17 mouse cellular contexts compared by ENCODE assay signal in genomic region chr8:89309591-89309990, GRCm38 (mm10).
DNase-seq lines count a peak whose midpoint lies in the region; ATAC-seq and TF ChIP-seq lines count a peak whose summit lies in the region.
"Had no signal": no experiment of that assay in that cellular context is flagged by ENCODE, and none has a peak within 500 bp of the region (broad histone marks: within the 10 kb centered on the region; RNA-seq: fewer than 3 reads in every experiment).

No protein-coding gene starts in this region.

- no peak for ATAC-seq in forebrain, embryonic 12.5 days (ENCODE audit: low FRiP score)
- ATAC-seq in hindbrain, embryonic 14.5 days (ENCODE audit: low FRiP score) = no peak
- ATAC-seq: lung, postnatal 0 days had no signal

- WGBS in forebrain, embryonic 12.5 days = 3% methylated on average over 4 of the region's 4 CpGs
- 4% methylated on average over 4 of the region's 4 CpGs for WGBS in hindbrain, embryonic 14.5 days
- WGBS in embryonic facial prominence, embryonic 10.5 days = 7% methylated on average over 4 of the region's 4 CpGs

- peaks cover 42% of the 10 kb centered on the region for H3K4me1 ChIP-seq in forebrain, embryonic 12.5 days
- H3K4me1 ChIP-seq in hindbrain, embryonic 14.5 days (replicated peaks; ENCODE audit: control insufficient read depth, insufficient read depth, low read length) = peaks cover 17% of the 10 kb centered on the region
- peaks cover 26% of the 10 kb centered on the region for H3K4me1 ChIP-seq in embryonic facial prominence, embryonic 10.5 days
- H3K4me1 ChIP-seq: embryonic facial prominence, embryonic 15.5 days; heart, embryonic 10.5 days had no signal

- DNase-seq in layer of hippocampus, adult 2 months (ENCODE audit: low spot score in 2 of 2) = no peak
- no peak for DNase-seq in layer of hippocampus, adult 9-11 months
- DNase-seq in embryo, embryonic 11 days = peak; percentile 33
- DNase-seq in hindbrain, embryonic 14.5 days (ENCODE audit: low spot score) = no peak
- DNase-seq in embryonic facial prominence, embryonic 10.5 days (ENCODE audit: low spot score) = no peak
- no peak for DNase-seq in testis, postnatal 14 days (ENCODE audit: low spot score)
- DNase-seq: cerebellum, adult 2 months; kidney, adult 11 months; kidney, postnatal 10 days; left cerebral cortex, postnatal 4 days; liver; thymus, postnatal 36 days had no signal

- H3K27ac ChIP-seq in layer of hippocampus, adult 2 months = peak overlapping the region; percentile 2; the same call in 1 of the 2 replicates
- H3K27ac ChIP-seq in forebrain, embryonic 12.5 days = peak overlapping the region; percentile 75
- peak overlapping the region; percentile 45 for H3K27ac ChIP-seq in hindbrain, embryonic 14.5 days
- no peak overlapping the region for H3K27ac ChIP-seq in embryonic facial prominence, embryonic 10.5 days (replicated peaks)
- H3K27ac ChIP-seq: embryonic facial prominence, embryonic 15.5 days; heart, embryonic 10.5 days had no signal

- no peak for TF ChIP-seq CTCF in layer of hippocampus, adult 2 months (conservative IDR thresholded peaks at IDR 0.05)

- 0 out of 2 replicates have a peak, but pooled peaks cover 5% of the 10 kb centered on the region for H3K27me3 ChIP-seq in forebrain, embryonic 12.5 days
- peaks cover 6% of the 10 kb centered on the region; the same call in 1 of the 2 replicates for H3K27me3 ChIP-seq in hindbrain, embryonic 14.5 days (ENCODE audit: control insufficient read depth, insufficient read depth, low read length)
- 0 out of 2 replicates have a peak, but pooled peaks cover 8% of the 10 kb centered on the region for H3K27me3 ChIP-seq in embryonic facial prominence, embryonic 10.5 days (replicated peaks; ENCODE audit: low read depth, poor library complexity, severe bottlenecking)
- H3K27me3 ChIP-seq: embryonic facial prominence, embryonic 15.5 days had no signal

- no peaks in the 10 kb centered on the region for H3K36me3 ChIP-seq in forebrain, embryonic 12.5 days (replicated peaks)
- no peaks in the 10 kb centered on the region for H3K36me3 ChIP-seq in hindbrain, embryonic 14.5 days (replicated peaks; ENCODE audit: control insufficient read depth, insufficient read depth)
- H3K36me3 ChIP-seq in embryonic facial prominence, embryonic 10.5 days (replicated peaks) = no peaks in the 10 kb centered on the region
- H3K36me3 ChIP-seq: embryonic facial prominence, embryonic 15.5 days; heart, embryonic 10.5 days; hindbrain, embryonic 15.5 days had no signal

- no peak overlapping the region for H3K4me3 ChIP-seq in layer of hippocampus, adult 2 months
- H3K4me3 ChIP-seq in forebrain, embryonic 12.5 days (replicated peaks) = no peak overlapping the region
- H3K4me3 ChIP-seq in hindbrain, embryonic 14.5 days (replicated peaks; ENCODE audit: low read length) = no peak overlapping the region
- H3K4me3 ChIP-seq in embryonic facial prominence, embryonic 10.5 days = no peak overlapping the region
- H3K4me3 ChIP-seq: embryonic facial prominence, embryonic 15.5 days; heart, embryonic 10.5 days; hindbrain, embryonic 15.5 days had no signal

- H3K9me3 ChIP-seq in forebrain, embryonic 12.5 days = no peaks in the 10 kb centered on the region; the same call in 1 of the 2 replicates
- H3K9me3 ChIP-seq in hindbrain, embryonic 14.5 days (ENCODE audit: control insufficient read depth, low read length) = no peaks in the 10 kb centered on the region
- H3K9me3 ChIP-seq in embryonic facial prominence, embryonic 10.5 days = no peaks in the 10 kb centered on the region
- H3K9me3 ChIP-seq: embryonic facial prominence, embryonic 15.5 days; heart, embryonic 10.5 days; hindbrain, embryonic 15.5 days had no signal

- H3K9ac ChIP-seq in forebrain, embryonic 12.5 days = no peak overlapping the region
- no peak overlapping the region for H3K9ac ChIP-seq in hindbrain, embryonic 14.5 days
- H3K9ac ChIP-seq: embryonic facial prominence, embryonic 15.5 days; hindbrain, embryonic 15.5 days had no signal

- peak overlapping the region; percentile 22; the same call in 1 of the 2 replicates for H3K4me2 ChIP-seq in forebrain, embryonic 12.5 days
- no peak overlapping the region for H3K4me2 ChIP-seq in hindbrain, embryonic 14.5 days (replicated peaks)
- H3K4me2 ChIP-seq: embryonic facial prominence, embryonic 15.5 days; hindbrain, embryonic 15.5 days had no signal
